Mouse (Mus musculus): ENCODE measurements at regions not wholly inside any gene's neighbourhood (a gene's known extent, or its start where the extent isn't known, plus 50 kb on each side); places are given as distances from the start of the nearest gene placed in this dataset.

GRCm38 (mm10) chr14:72777927-72778560 is 68.2 kb upstream of the Fndc3a start:
- peak; percentile 24 for DNase-seq

GRCm38 (mm10) chr14:72770237-72770636 is 60.4 kb upstream of the Fndc3a start:
- DNase-seq: no peak

- DNase-seq: no peak
Observed at GRCm38 (mm10) chr14:72760123-72760522, 50.3 kb upstream of the Fndc3a start.

Data from kidney, adult 11 months (tissue).